Comparison of ENCODE assay signal across 8 mouse cellular contexts in the genomic region with DNA sequence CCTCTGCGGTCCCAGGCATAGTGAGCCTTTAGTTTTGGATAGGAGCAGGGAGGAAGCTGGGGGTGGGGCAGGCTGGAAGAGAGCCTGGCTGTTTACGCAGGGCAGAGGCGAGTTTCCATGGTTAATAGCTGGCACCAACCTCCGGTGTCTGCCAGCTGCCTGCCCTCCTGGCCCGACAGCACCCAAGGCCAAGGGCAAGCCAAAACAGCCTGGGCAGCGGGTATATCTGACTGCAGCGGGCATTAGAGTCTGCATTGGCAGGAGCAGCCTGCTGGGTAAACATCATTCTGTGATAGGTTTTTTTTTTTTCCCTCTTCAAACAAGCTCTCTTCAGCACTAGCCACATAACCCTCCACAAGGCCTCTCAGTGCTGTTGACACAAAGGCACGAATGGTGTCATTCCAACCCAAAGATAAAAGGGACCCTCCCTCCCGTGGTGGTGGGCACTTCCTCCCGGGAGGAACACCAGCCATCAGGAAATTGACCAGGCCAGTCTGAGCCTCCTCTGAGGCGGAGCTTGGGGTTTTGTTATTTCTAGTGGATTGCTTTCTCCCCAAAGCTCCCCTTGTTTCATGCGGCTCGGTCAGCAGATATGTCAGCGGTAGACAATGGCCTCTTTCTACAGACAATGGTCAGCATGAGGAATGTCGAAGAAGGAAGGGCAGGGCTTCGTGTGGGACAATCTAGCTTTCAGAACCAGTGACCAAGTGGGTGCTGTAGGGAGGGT.
A peak's percentile ranks its signal among the peaks of the same experiment; 100 is the strongest.
DNase-seq lines count a peak whose midpoint lies in the region; ATAC-seq and TF ChIP-seq lines count a peak whose summit lies in the region.

No protein-coding gene starts in this region.

- peak; percentile 20 to 28 for DNase-seq in cerebellum, adult 18-20 months
- no peak for DNase-seq in cerebellum, adult 11 months
- DNase-seq in frontal cortex, postnatal 36 days (ENCODE audit: low spot score in 2 of 2), result peak; percentile 25 to 38
- DNase-seq in hindbrain, embryonic 10.5 days (ENCODE audit: low spot score), result peak; percentile 75
- peak; percentile 51 to 58 for DNase-seq in layer of hippocampus, adult 2 months (ENCODE audit: low spot score in 2 of 2)
- DNase-seq in yolk sac, embryonic 10.5 days (ENCODE audit: low spot score), result peak; percentile 72

- H3K27me3 ChIP-seq in hindbrain, embryonic 10.5 days (ENCODE audit: insufficient read depth, poor library complexity, severe bottlenecking), result peaks cover 27% of the 10 kb centered on the region
- no peaks in the 10 kb centered on the region for H3K27me3 ChIP-seq in liver, embryonic 15.5 days
- no peaks in the 10 kb centered on the region for H3K27me3 ChIP-seq in neural tube, embryonic 15.5 days (replicated peaks)

- H3K9me3 ChIP-seq in hindbrain, embryonic 10.5 days, result no peaks in the 10 kb centered on the region
- H3K9me3 ChIP-seq in liver, embryonic 15.5 days (replicated peaks), result no peaks in the 10 kb centered on the region
- no peaks in the 10 kb centered on the region for H3K9me3 ChIP-seq in neural tube, embryonic 15.5 days (replicated peaks)

- peaks cover 67% of the 10 kb centered on the region for H3K4me1 ChIP-seq in hindbrain, embryonic 10.5 days (replicated peaks)
- peaks cover 3% of the 10 kb centered on the region; the same call in 1 of the 2 replicates for H3K4me1 ChIP-seq in liver, embryonic 15.5 days (replicated peaks)
- H3K4me1 ChIP-seq in neural tube, embryonic 15.5 days, result peaks cover 23% of the 10 kb centered on the region

- no peak overlapping the region for H3K9ac ChIP-seq in liver, embryonic 15.5 days
- H3K9ac ChIP-seq in neural tube, embryonic 15.5 days (replicated peaks), result no peak overlapping the region; the same call in 1 of the 2 replicates

- peak overlapping the region; percentile 90 for H3K27ac ChIP-seq in hindbrain, embryonic 10.5 days
- H3K27ac ChIP-seq in layer of hippocampus, adult 2 months, result peak overlapping the region; percentile 80
- no peak overlapping the region for H3K27ac ChIP-seq in liver, embryonic 15.5 days (replicated peaks)
- H3K27ac ChIP-seq in neural tube, embryonic 15.5 days (replicated peaks), result peak overlapping the region; percentile 73

- H3K4me3 ChIP-seq in hindbrain, embryonic 10.5 days, result peak overlapping the region; percentile 34
- H3K4me3 ChIP-seq in layer of hippocampus, adult 2 months, result peak overlapping the region; percentile 2; the same call in 1 of the 2 replicates
- H3K4me3 ChIP-seq in liver, embryonic 15.5 days (replicated peaks), result no peak overlapping the region
- no peak overlapping the region for H3K4me3 ChIP-seq in neural tube, embryonic 15.5 days (replicated peaks)

- peak; percentile 39 for ATAC-seq in liver, embryonic 15.5 days (ENCODE audit: insufficient read depth)
- peak; percentile 65 for ATAC-seq in neural tube, embryonic 15.5 days (ENCODE audit: low FRiP score)

- under 1% methylated on average over 16 of the region's 16 CpGs for WGBS in hindbrain, embryonic 10.5 days
- 14% methylated on average over 16 of the region's 16 CpGs for WGBS in liver, embryonic 15.5 days (ENCODE audit: insufficient replicate concordance)
- WGBS in neural tube, embryonic 15.5 days, result 5% methylated on average over 16 of the region's 16 CpGs

- H3K36me3 ChIP-seq in hindbrain, embryonic 10.5 days, result no peaks in the 10 kb centered on the region
- no peaks in the 10 kb centered on the region for H3K36me3 ChIP-seq in liver, embryonic 15.5 days (replicated peaks)
- H3K36me3 ChIP-seq in neural tube, embryonic 15.5 days, result no peaks in the 10 kb centered on the region

- no peak for TF ChIP-seq CTCF in layer of hippocampus, adult 2 months (conservative IDR thresholded peaks at IDR 0.05)

- H3K4me2 ChIP-seq in liver, embryonic 15.5 days, result peak overlapping the region; percentile 51
- H3K4me2 ChIP-seq in neural tube, embryonic 15.5 days, result peak overlapping the region; percentile 46

Comparison
In these comparisons a context has a peak if more than half of its experiments do, and no peak if none do; other contexts are left out.
1. H3K4me3 ChIP-seq: peak in hindbrain, embryonic 10.5 days (single experiment) and layer of hippocampus, adult 2 months (single experiment); none in liver, embryonic 15.5 days (single experiment) and neural tube, embryonic 15.5 days (single experiment).